Mouse (Mus musculus) megakaryocyte progenitor cell, adult 5-6 weeks (primary cell): ENCODE data around the gene Coro1b. TPM values are rescaled to one million over a fixed set of nuclear protein-coding genes. Genes with fewer than 3 reads are reported as not detected.

Experiments
- ATAC-seq: replicated peaks from 2 replicates; pipeline ENCODE4 v1.8.0; 2016; ENCODE audit warnings: mild to moderate bottlenecking, moderate TSS enrichment, inconsistent platforms; ENCODE audit not compliant: poor library complexity
- total RNA-seq, 2 experiments: library from RNA; stranded (forward) in 1 of 2; stranded (reverse) in 1 of 2; fragments of 157-497, 149-512 nt in 1 of 2; fragments of 200-1000 nt in 1 of 2; gene quantifications; 2 replicates each; pipeline versions ENCODE4 v1.2.3 to v1.2.4; 2015 to 2017

The Coro1b gene
- total RNA-seq, 2 experiments from 2014 or later: 83.5 to 138 TPM

GRCm38 (mm10) chr19:4184976-4185975 is 36.9 kb downstream of the Coro1b start:
- ATAC-seq: peak; percentile 70

GRCm38 (mm10) chr19:4187303-4187702 is 38.9 kb downstream of the Coro1b start:
- ATAC-seq: no peak

GRCm38 (mm10) chr19:4189051-4189620 is 40.7 kb downstream of the Coro1b start:
- ATAC-seq: no peak

- ATAC-seq: peak; percentile 41
Measured at GRCm38 (mm10) chr19:4190831-4191334, 42.5 kb downstream of the Coro1b start, which contains the start of gene Tbc1d10c. Gene Tbc1d10c (minus strand): TSS chr19:4191284.

- ATAC-seq: peak; percentile 90
Measured at GRCm38 (mm10) chr19:4191528-4192250, 43.3 kb downstream of the Coro1b start, which contains the start of gene Ppp1ca. Gene Ppp1ca (plus strand): TSS chr19:4192065.

GRCm38 (mm10) chr19:4192251-4192985 is 44.0 kb downstream of the Coro1b start:
- ATAC-seq: 0 out of 2 replicates have a peak, but pooled peaks have one; percentile 0

- no peak for ATAC-seq
Measured at GRCm38 (mm10) chr19:4193129-4193528, 44.7 kb downstream of the Coro1b start.

GRCm38 (mm10) chr19:4194021-4194724 is 45.8 kb downstream of the Coro1b start:
- ATAC-seq: no peak

- ATAC-seq: no peak
Measured at GRCm38 (mm10) chr19:4194776-4195650, 46.6 kb downstream of the Coro1b start.

- ATAC-seq: no peak
Measured at GRCm38 (mm10) chr19:4196048-4196447, 47.6 kb downstream of the Coro1b start.

GRCm38 (mm10) chr19:4196548-4196947 is 48.1 kb downstream of the Coro1b start:
- ATAC-seq: no peak

GRCm38 (mm10) chr19:4197180-4197579 is 48.8 kb downstream of the Coro1b start:
- ATAC-seq: no peak

- peak; percentile 91 for ATAC-seq
Measured at GRCm38 (mm10) chr19:4201291-4201909, 53.0 kb downstream of the Coro1b start, which contains the start of gene Rad9a. Gene Rad9a (minus strand): TSS chr19:4201662.

- ATAC-seq: no peak
Measured at GRCm38 (mm10) chr19:4202149-4202548, 53.7 kb downstream of the Coro1b start.

- ATAC-seq: no peak
Measured at GRCm38 (mm10) chr19:4203148-4203547, 54.7 kb downstream of the Coro1b start.
